Mouse (Mus musculus) bone marrow macrophage, adult 2 months (primary cell): Measurements from ENCODE around the gene Eif4e2.

Experiments
- CTCF ChIP-seq: IDR thresholded peaks from 2 replicates; pipeline ENCODE4 v1.5.1; 2012; ENCODE audit warnings: low read depth, mild to moderate bottlenecking, low read length, moderate library complexity
- POLR2A ChIP-seq: IDR thresholded peaks from 2 replicates; pipeline ENCODE4 v1.6.1; 2012; ENCODE audit warnings: mild to moderate bottlenecking, low read depth, low read length, borderline replicate concordance

GRCm38 (mm10) chr1:87185526-87185925, 28.2 kb upstream of the Eif4e2 start:
- TF ChIP-seq CTCF (no peak), POLR2A (no peak)
